Mouse (Mus musculus) NIH3T3 (cell line): ENCODE measurements around the gene Mettl16.

Source experiments
- DNase-seq: peaks from one replicate; pipeline ENCODE4 v3.0.0-alpha.2; 2012; ENCODE audit warnings: low read depth

The Mettl16 gene

DNA sequence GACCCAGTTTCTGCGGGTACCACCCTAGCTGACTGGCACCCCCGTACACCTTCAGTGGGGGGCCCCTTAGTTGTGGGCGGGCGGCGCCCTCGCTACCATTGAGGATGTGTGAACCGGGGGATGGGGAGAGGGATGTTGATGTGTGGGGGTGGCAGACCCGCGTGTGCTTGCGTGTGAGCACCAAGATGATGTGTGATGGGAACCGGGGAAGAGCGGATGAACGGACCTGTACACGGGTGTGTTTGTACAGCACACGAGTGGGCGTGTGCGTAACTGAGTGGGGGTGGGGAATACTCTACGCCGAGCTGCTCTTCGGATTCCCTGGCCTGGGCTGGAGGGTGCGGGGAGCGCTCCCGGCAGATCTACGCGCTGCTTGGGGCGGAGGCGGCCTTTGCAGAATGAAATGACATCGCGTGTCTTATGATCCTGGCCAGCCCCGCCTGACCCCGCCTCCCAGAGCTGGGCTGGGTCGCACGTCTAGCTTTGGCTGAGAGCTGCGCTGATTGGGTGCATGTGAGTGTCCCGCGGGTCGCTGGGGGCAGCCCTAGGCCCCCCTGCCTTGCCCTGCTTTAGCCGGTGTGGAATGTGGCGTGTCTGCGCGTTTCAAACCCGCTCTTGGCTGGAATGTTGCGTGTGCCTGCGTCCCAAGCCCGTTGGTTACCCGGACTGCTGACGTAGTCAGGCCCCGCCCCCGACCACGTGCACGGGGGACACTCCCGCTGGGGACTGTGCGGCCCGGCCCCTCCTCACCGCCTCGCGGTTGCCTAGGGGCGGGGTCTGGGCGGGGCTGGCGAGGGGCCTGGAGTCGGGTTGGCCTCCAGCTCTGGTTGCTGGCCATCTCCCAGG lies 61.2 kb downstream of the Mettl16 start:
- peak; percentile 100 for DNase-seq

DNA sequence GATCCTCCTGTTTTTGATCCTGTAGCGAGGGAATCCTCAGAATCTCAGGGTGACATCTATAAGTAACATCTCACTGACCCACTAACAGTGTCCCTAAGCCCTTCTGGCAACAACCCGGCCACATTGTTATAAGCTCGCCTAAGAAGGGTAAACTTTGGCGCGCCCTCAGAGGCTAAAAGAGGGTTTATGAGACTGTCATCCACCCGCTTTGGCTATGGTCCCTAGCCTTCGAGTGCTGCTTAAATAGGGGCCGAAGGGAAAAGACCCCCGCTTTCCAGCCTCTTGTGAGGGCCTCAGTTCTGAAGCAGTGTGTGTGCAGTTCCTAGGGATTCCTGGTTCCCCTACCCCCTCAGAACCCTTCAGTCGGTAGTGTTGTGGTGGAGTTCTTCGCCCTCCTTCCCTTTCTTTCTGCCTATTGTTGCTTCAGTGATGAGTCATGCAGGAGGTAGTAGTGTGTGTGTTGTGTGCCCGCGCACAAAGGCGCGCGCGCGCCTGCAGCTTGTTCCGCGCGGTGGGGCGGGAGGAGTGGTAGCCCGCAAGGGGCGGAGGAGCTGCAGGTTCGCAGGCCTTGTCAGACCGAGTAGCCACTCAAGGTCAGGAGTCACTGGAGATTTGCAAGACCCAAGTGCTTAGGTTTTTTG lies 62.0 kb downstream of the Mettl16 start:
- DNase-seq: peak; percentile 89

DNA sequence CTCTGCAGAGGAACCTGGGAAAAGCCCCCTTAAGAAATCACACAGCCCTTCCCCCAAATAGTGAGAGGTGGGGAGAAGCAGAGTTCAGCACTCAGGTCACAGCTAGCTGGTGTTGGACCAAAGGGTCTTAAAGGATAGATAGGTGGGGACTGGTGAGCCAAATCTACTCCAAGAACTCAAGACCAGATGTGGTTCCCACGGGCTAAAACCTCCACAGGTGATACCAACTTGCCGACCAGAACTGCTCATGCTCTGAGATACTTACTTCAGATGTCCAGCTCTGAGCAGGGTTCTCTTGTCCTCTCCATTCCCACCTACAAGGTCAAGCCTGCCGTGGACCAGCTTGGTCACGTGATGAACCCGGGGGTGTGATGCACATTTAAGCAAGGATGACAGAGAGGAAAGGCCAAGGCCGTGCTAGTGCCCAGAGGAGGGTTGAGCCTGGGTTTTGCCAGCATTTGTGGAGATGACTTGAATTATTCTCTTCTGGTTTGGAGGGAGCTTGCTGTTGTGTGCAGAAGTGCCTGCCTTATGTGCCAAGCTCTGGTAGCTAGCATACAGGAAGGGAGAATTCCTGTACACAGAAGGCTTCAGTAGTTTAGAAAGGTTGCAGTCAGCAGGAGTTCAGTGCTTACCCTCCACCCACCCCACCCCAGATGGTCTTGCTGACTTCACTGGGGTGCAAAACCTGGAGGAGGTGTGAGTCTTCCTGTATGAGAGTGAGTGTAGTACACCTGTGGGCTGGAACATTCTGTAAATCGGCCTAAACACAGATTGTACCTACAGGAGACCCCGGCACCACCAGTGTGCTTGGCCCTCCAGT lies 63.1 kb downstream of the Mettl16 start:
- no peak for DNase-seq

DNA sequence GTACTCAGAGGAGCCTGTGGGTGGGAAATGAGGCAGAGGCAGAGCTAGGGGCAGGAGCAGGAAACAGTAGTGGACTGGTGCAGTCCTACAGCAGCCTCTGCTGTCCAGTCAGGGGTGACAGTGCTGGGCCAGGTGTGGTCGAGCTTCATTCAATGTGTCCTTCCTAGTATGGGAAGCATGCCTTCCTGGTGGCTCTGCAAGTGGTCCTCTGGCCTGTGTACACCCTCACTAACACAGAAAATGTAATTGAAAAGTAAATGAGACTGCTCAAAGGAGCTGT lies 63.7 kb downstream of the Mettl16 start:
- no peak for DNase-seq

DNA sequence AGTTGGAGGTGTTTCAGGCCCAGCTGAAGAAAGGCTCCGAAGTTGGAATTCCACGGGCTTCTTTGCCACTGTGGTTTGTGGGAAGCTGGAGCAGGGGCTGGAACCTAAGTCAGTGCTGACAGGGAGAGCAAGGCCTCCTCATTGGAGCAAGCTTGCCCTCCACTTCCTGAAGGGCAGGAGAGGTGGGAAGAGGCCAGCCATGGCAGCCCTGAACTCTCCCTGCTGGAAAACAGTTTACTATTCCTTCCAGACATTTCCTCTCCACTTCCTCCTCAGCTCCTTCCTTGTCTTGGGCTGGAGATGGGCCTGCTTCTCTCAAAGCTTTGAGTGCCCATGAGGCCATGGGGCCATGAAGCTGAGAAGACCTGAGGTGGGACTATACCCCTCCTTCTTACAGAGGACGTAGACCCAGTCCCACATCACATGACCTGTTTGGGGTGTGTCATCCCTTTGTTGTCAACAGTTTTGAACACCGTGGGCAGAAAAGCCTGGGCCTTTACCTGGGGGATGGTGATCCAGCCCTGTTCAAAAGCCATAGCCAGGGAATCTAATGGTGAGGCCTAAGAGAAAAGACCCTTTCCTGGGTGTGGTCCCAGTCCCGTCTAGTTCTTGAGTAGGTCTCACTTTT lies 64.1 kb downstream of the Mettl16 start:
- no peak for DNase-seq

DNA sequence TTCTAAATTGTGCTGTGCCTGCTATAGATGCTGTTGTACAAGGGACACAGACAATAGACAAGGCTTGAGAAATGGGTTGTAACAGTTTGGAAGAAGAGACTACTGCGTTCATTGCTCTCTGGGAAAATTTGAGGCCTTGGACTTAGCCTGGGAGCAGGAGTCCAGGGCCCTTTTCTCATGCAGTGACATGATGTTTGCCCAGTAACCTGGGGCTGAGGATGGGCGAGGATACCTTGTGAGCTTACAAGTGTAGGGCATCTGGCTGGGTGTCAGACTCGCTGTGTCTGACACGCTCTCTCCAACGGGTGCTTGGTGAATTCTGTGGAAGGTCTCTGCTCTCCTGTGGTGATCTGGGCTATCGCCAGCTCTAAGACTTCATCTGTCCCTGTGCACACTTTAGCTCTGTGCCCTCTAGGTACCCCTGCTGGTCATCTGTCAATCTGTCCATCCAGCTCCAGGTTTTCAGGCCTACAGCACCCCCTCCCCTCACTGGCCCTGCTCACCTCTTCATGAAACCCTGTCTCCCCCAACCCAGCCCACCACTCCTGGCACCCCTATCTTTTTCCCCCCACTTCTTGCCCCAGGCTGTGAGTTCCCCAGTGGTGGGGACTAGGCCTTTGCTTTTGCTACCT lies 65.1 kb downstream of the Mettl16 start:
- no peak for DNase-seq

DNA sequence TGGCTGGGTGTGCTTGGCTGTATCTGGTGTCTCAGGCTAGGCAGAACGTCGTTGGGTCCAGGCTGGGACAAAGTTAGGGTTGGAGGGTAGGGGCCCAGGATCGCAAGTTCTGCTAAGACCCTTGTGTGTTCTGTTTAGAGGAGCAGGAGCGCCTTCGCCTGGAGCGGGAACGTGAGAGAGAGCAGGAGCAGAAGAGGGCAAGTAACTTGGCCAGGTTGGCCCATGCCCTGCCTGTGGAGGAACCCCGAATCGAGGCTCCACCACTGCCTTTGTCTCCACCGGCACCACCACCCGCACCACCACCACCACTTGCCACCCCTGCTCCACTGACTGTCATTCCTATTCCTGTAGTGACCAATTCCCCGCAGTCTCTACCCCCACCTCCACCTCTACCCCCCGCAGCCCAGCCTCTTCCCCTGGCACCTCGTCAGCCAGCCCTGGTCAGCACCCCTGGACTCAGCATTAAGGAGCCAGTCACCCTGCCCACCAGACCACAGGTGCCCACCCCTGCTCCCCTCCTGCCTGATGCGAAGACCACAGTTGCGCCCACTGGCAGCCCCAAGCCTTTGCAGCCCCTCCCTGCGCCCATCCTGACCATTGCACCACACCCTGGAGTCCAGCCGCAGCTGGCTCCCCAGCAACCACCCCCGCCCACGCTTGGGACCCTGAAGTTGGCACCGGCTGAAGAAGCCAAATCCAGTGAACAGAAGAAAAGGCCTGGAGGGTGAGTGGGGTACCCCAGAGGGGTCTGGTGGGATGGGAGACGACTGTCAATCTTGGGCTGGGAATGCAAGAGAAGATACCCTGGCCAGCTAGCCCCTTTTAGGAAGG lies 65.8 kb downstream of the Mettl16 start:
- DNase-seq: no peak

DNA sequence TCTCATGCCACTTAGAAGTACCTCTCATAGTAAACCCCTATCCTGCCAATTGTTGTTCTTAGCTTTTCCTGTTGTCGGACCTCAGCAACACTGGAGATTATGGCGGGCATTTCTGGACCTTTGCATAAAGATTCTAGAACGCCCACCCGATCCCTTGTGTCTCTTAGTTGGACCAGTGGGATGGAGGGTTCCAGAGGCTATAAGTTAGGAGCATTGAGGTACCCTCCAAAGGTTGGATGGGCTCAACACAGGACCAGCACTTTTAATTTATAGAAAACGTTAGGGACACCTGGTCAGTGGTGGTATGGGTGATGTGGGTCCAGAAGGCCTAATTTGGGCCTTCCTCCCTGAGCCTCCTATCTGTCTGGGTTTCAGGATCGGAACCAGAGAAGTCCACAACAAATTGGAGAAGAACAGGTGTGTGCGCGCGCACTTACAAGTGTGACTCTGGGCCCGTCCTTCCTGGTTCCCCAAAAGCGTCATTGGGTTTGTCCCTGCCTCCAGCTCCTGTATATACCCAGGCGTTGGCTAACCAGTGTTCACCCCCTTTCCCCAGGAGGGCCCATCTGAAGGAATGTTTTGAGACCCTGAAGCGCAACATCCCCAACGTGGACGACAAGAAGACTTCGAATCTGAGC lies 66.5 kb downstream of the Mettl16 start:
- no peak for DNase-seq

DNA sequence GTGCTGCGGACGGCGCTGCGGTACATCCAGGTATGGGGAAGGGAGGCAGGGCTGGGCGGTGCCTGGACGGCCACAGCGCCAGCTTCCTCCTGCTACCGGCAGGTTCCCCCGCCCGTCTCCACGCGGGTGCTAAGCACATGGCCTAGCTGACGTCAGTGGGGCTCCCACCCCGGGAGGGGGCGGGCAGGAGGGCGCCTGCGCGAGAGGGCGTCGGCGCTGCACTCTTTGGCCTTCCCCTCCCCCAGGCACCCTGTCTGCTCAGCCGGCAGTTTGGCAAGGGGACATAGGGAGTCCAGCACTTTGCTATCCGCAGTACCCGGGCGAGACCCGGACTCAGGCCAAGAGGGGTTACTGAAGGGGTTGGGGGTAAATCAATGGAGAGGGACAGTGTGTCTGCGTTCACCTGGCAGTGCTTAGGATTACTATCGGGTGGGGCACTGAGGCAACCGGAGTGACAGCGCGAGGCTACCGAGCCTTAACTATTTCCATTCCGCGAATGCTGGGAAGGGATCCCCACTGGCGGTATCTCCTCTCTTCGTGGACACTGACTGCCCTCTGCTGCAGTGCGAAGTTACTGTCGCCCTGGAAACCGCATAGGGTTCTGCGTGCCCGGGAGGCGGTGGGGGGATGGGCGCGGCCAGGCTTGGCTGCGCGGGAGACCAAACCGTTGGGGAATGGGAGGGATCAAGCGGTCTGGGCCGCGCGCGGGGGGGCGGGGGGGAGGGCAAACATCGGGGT lies 67.2 kb downstream of the Mettl16 start:
- peak; percentile 94 for DNase-seq

DNA sequence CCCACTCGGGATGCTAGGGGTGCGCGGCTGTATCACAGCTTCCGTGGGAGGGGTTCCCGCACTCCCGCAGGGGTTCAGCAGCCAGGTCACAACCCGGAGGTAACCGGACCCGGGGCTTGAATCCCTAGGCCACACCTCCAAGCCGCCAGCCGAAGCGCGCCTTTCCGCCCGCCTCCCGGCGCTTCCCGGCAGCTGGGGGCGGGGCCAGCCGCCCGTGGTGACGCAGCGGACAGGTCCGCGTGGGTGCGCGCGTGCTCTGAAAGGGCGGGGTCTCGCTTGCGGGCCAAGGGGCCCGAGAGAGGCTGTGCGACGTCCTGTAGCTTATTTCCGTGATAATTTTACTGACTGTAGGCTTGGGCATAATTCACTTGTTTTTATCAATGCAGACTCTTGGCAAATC lies 67.8 kb downstream of the Mettl16 start:
- peak; percentile 97 for DNase-seq

DNA sequence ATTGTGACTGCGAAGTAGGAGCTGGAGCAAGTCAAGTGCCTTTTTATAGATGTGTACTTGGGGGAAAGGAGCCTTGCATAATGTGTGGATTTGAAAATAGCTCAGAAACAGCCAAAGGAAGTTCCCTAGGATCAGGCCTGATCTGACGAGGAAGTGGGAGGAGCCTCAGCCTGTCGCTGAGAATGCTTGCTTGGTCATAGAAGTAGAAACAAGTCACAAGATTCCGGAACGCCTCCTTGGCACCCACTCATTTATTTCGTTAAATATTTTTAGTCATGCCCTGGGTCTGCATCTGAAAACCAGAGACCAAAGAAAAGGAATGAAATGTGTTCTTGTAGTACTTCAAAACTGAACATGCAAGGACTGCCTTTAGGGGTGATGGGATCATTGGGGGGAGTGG lies 68.3 kb downstream of the Mettl16 start:
- peak; percentile 92 for DNase-seq

DNA sequence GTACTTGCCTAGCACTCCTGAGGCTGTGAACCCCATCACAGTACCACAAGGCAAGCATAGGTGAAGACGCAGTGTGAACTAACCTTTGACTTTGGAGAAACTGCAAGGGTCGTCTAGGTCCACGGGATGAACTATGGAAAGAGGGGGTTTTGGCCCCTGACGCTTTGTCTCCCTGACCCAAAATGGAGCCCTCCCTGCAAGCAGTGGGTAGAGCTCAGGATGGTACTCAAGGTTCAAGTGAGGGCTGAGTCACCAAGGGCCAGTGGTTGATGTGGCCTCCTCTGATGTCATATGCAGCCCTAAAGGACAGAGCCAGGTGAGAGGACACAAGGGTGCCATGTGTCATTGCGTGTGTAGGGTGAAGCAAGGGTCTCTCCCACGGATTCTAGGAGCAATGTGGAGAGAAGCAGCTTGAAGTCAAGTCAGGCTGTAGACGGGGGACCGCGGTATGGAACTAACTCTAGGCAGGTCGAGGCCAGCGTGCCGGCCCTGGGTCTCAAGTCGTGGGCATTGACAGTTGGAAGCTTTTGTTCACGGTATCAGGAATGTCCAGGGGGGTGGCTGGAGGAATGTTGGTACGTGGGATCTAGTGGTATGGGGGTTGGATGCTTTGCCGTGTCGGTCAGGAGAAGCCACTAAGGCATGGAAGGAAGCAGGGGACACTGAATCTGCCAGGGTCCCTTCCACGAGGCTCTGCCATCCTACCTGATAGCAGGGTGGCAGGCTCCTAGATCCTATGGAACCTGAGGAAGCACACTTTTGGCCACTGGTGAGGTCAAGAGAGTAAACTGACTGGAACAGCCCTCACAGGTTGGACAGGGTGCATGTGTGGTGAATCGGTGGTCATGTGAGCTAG lies 69.5 kb downstream of the Mettl16 start:
- no peak for DNase-seq

DNA sequence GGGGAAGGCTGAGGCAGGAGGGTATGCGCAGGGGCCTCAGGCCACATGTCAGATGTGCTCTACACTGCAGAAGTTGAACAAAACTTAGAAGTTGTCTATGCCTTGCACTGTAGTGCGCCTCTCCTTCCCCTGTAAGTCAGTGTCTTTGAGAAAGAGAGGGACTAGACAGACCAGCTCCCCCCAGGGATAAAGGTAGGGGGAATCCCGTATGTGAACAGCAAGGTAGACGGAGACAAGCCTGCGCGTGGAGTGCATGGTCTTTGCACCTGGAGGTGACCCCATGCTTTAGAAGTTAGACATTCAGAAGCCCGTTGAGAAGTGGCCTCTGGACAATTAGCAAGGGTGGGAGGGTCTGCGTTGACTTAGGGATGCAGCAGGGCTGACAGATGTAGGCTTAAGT lies 70.1 kb downstream of the Mettl16 start:
- no peak for DNase-seq

DNA sequence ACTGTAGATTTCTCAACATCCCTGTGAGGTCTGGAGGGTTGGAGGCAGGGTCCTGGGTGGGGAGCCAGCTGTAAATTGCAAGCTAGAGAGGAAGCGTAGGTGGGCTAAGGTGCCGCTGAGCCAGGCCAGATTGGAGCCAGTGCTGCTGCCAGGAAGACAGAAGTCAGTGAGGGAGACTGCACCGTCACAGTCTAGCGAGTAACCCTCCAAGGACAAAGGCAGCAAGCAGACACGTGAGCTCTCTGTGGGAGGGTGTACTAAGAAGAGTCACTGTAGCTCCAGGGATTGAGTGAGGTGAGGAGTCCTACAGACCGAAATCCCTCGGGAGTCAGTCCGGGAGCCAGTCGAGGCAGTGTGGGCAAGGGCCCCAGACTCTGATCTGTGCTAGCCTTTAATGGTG lies 70.7 kb downstream of the Mettl16 start:
- no peak for DNase-seq

DNA sequence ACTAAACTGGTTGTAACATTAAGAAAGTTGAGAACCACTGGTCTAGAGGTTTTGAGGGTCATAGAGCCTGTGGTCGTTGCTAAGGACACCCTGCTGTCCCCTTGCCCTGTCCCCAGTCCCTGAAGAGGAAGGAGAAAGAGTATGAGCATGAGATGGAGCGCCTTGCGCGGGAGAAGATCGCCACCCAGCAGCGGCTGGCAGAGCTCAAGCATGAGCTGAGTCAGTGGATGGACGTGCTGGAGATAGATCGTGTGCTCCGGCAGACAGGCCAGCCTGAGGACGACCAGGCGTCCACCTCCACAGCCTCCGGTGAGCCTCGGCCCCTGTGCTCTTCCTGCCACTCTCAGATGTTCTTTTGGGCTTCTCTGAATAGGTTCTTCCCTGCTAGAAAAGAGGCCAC lies 71.4 kb downstream of the Mettl16 start:
- DNase-seq: no peak

DNA sequence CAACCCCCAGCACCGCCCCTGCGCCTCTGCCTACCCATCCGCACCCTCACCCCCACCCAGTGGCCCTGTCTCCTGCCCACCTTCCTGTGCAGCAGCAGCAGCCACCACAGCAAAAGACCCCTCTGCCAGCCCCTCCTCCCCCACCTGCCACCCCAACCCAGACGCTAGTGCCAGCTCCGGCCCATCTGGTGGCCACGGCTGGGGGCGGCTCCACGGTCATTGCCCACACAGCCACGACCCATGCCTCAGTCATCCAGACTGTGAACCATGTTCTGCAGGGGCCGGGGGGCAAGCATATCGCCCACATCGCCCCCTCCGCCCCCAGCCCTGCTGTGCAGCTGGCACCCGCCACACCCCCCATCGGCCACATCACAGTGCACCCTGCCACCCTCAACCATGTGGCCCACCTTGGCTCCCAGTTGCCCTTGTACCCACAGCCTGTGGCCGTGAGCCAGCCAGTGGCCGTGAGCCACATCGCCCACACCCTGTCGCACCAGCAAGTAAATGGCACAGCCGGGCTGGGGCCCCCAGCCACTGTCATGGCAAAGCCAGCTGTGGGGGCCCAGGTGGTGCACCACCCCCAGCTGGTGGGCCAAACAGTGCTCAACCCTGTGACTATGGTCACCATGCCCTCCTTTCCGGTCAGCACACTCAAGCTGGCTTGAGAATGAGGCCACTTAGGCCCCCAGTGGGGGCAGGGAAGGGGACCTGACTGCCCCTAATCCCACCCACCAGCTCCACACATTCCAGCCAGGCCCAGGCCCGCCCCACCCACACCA lies 72.2 kb downstream of the Mettl16 start:
- no peak for DNase-seq

DNA sequence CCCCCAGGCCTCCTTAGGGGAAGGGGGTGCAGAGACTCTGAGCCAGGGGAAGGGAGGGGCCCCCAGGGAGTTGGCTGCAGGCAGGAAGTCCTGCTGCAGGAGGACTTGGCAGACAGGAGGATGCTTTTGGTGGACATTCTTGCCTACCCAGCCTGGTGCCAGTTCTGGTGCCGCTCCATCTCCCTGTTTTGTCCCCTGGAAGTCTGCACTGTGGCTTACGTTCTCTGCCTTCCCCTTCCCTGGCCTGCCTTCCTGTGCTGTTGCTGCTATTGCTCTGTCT lies 72.7 kb downstream of the Mettl16 start:
- DNase-seq: no peak

DNA sequence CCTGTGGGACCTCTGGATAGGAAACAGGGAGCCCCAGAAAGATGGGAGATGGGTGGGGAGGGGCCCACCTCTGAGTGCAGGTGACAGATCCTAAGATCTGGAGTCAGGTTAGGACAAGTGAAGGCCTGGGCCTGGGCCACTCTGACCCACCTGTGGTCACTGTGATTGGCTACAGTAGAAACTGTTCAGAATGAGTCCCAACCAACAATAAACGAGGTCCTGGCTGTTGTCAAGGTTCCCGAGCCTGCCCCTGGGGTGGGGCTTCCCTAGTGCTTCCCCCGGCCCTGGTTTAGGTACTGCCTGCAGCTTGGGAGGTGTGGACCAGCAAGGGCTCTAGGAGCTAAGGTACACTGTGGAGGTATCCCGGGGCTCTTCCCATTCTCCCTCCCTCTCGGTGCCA lies 73.1 kb downstream of the Mettl16 start:
- no peak for DNase-seq

DNA sequence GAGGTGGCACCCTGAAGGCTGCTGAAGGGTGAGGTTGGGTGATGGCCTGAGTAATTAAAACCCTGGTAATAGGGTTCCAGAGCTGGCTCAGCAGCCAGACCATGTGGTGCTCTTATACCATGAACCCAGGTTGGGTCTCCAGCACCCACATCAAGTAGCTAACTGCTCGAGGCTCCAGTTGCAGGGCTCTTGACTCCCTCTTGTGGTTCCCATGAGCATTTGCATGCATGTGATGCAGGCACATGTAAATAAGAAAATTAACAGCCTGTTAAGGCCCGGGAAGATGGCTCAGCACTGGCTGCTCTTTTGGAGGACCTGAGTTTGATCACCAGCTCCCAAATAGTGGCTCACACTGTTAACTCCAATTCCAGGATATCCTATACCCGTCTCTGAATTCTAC lies 75.2 kb downstream of the Mettl16 start:
- DNase-seq: peak; percentile 58
